Mouse (Mus musculus) heart, embryonic 13.5 days (tissue): Measurements from ENCODE around the gene Gstp3. TPM values are rescaled to one million over a fixed set of nuclear protein-coding genes. Genes with fewer than 3 reads are reported as not detected.
A peak's percentile ranks its signal among the peaks of the same experiment; 100 is the strongest.

Source experiments
- ATAC-seq: fragments of 200-750 bp; cut with Nextera tagmentation; 2 replicates; pipeline ENCODE4 v1.8.0; 2017; ENCODE audit warnings: moderate TSS enrichment; ENCODE audit not compliant: insufficient number of reproducible peaks, low FRiP score, low TSS enrichment; ENCODE audit errors: extremely low read depth
- H3K27ac ChIP-seq: fragments of 300-500 bp; sonication (generic); replicated peaks from 2 replicates; pipeline ENCODE4 v1.5.1; 2015; ENCODE audit warnings: moderate library complexity, mild to moderate bottlenecking, inconsistent platforms
- H3K27me3 ChIP-seq: fragments of 300-500 bp; sonication (generic); replicated peaks from 2 replicates; pipeline ENCODE4 v1.6.1; 2015; ENCODE audit warnings: mild to moderate bottlenecking, inconsistent platforms
- H3K36me3 ChIP-seq: fragments of 300-500 bp; sonication (generic); 2 replicates; pipeline ENCODE4 v1.6.1; 2015; ENCODE audit warnings: mild to moderate bottlenecking, inconsistent platforms
- H3K4me1 ChIP-seq: fragments of 300-500 bp; sonication (generic); 2 replicates; pipeline ENCODE4 v1.6.1; 2015; ENCODE audit warnings: inconsistent platforms
- H3K4me2 ChIP-seq: fragments of 300-500 bp; sonication (generic); 2 replicates; pipeline ENCODE4 v1.6.1; 2015; ENCODE audit warnings: inconsistent platforms, mild to moderate bottlenecking, moderate library complexity
- H3K4me3 ChIP-seq: fragments of 300-500 bp; sonication (generic); 2 replicates; pipeline ENCODE4 v1.5.1; 2015; ENCODE audit warnings: moderate library complexity, mild to moderate bottlenecking, inconsistent platforms
- H3K9ac ChIP-seq: fragments of 300-500 bp; sonication (generic); 2 replicates; pipeline ENCODE4 v1.6.1; 2015; ENCODE audit warnings: inconsistent platforms, mild to moderate bottlenecking, moderate library complexity
- H3K9me3 ChIP-seq: fragments of 300-500 bp; sonication (generic); 2 replicates; pipeline ENCODE4 v1.6.1; 2016; ENCODE audit warnings: inconsistent platforms
- WGBS: fragments of 180-500 bp; shearing (Covaris S2); methylation state at CpG from one replicate; pipeline ENCODE4 v1.1.7; 2015; ENCODE audit warnings: mixed read lengths; 5-methylcytosine and 5-hydroxymethylcytosine counted together
- polyA plus RNA-seq: library from polyadenylated mRNA; unstranded; fragments of >200 nt; fragmentation: Nextera tagmentation; extraction: Ambion mirVana; gene quantifications from 2 replicates; pipeline ENCODE4 v1.2.1, GENCODE M21; 2015

The Gstp3 gene
- polyA plus RNA-seq, 1 experiment from 2014 or later, result 0.29 TPM

GRCm38 (mm10) chr19:4099056-4099455 is 39.7 kb upstream of the Gstp3 start:
- Histone ChIP-seq H3K4me1 (peaks cover 49% of the 10 kb centered on the region), H3K9ac (peak overlapping the region; percentile 83), H3K4me2 (peak overlapping the region; percentile 89), H3K36me3 (peaks cover 10% of the 10 kb centered on the region; the same call in 1 of the 2 replicates), H3K27ac (peak overlapping the region; percentile 43; the same call in 1 of the 2 replicates), H3K9me3 (no peaks in the 10 kb centered on the region), H3K27me3 (peaks cover 38% of the 10 kb centered on the region), H3K4me3 (peak overlapping the region; percentile 64)
- WGBS, result 4% methylated on average over 9 of the region's 9 CpGs
- ATAC-seq, result no peak

GRCm38 (mm10) chr19:4098426-4098825 is 39.1 kb upstream of the Gstp3 start:
- no peak overlapping the region for H3K27ac ChIP-seq
- H3K4me2 ChIP-seq, result peak overlapping the region; percentile 80
- 89% methylated on average over 13 of the region's 13 CpGs for WGBS
- H3K4me1 ChIP-seq, result peaks cover 49% of the 10 kb centered on the region
- no peak for ATAC-seq
- no peak overlapping the region for H3K4me3 ChIP-seq
- no peaks in the 10 kb centered on the region for H3K9me3 ChIP-seq
- H3K36me3 ChIP-seq, result peaks cover 9% of the 10 kb centered on the region; the same call in 1 of the 2 replicates
- peaks cover 34% of the 10 kb centered on the region for H3K27me3 ChIP-seq
- H3K9ac ChIP-seq, result no peak overlapping the region

GRCm38 (mm10) chr19:4097441-4097825 is 38.1 kb upstream of the Gstp3 start:
- H3K4me3 ChIP-seq, result peak overlapping the region; percentile 76
- peak overlapping the region; percentile 79 for H3K9ac ChIP-seq
- no peaks in the 10 kb centered on the region for H3K9me3 ChIP-seq
- H3K4me2 ChIP-seq, result peak overlapping the region; percentile 80
- peaks cover 49% of the 10 kb centered on the region for H3K4me1 ChIP-seq
- H3K36me3 ChIP-seq, result 0 out of 2 replicates have a peak, but pooled peaks cover 3% of the 10 kb centered on the region
- peak; percentile 48 for ATAC-seq
- 2% methylated on average over 21 of the region's 21 CpGs for WGBS
- peaks cover 30% of the 10 kb centered on the region for H3K27me3 ChIP-seq
- peak overlapping the region; percentile 76 for H3K27ac ChIP-seq

GRCm38 (mm10) chr19:4096642-4097440 is 37.5 kb upstream of the Gstp3 start, which contains the start of gene Cdk2ap2:
Gene Cdk2ap2, plus strand, starts transcription at chr19:4097182.
- peak within 1 kb of the TSS; percentile 82 for H3K9ac ChIP-seq
- peaks cover 24% of the 10 kb centered on the region for H3K27me3 ChIP-seq
- peak within 1 kb of the TSS; percentile 87 for H3K27ac ChIP-seq
- no peaks in the 10 kb centered on the region for H3K36me3 ChIP-seq
- no peaks in the 10 kb centered on the region for H3K9me3 ChIP-seq
- H3K4me2 ChIP-seq, result peak within 1 kb of the TSS; percentile 80
- H3K4me1 ChIP-seq, result peaks cover 49% of the 10 kb centered on the region
- H3K4me3 ChIP-seq, result peak within 1 kb of the TSS; percentile 76
- WGBS, result under 1% methylated on average over 65 of the region's 65 CpGs
- ATAC-seq, result peak; percentile 89

GRCm38 (mm10) chr19:4095802-4096201 is 36.4 kb upstream of the Gstp3 start:
- peaks cover 13% of the 10 kb centered on the region for H3K27me3 ChIP-seq
- 0 out of 2 replicates have a peak overlapping the region, but pooled peaks have one; percentile 76 for H3K4me3 ChIP-seq
- no peak overlapping the region for H3K27ac ChIP-seq
- H3K36me3 ChIP-seq, result no peaks in the 10 kb centered on the region
- WGBS, result 60% methylated on average over 3 of the region's 3 CpGs
- no peaks in the 10 kb centered on the region for H3K9me3 ChIP-seq
- ATAC-seq, result no peak
- H3K4me1 ChIP-seq, result peaks cover 44% of the 10 kb centered on the region
- no peak overlapping the region for H3K9ac ChIP-seq
- peak overlapping the region; percentile 80; the same call in 1 of the 2 replicates for H3K4me2 ChIP-seq

- H3K4me2 ChIP-seq, result no peak overlapping the region
- 70% methylated on average over 5 of the region's 5 CpGs for WGBS
- peaks cover 6% of the 10 kb centered on the region; the same call in 1 of the 2 replicates for H3K27me3 ChIP-seq
- no peak overlapping the region for H3K9ac ChIP-seq
- no peak overlapping the region for H3K27ac ChIP-seq
- ATAC-seq, result no peak
- no peak overlapping the region for H3K4me3 ChIP-seq
- H3K9me3 ChIP-seq, result no peaks in the 10 kb centered on the region
- H3K36me3 ChIP-seq, result no peaks in the 10 kb centered on the region
- peaks cover 34% of the 10 kb centered on the region for H3K4me1 ChIP-seq
Measured at GRCm38 (mm10) chr19:4094774-4095303, 35.5 kb upstream of the Gstp3 start.

GRCm38 (mm10) chr19:4094348-4094747 is 35.0 kb upstream of the Gstp3 start:
- Histone ChIP-seq H3K9me3 (no peaks in the 10 kb centered on the region), H3K4me2 (no peak overlapping the region), H3K27me3 (peaks cover 10% of the 10 kb centered on the region), H3K27ac (no peak overlapping the region), H3K9ac (no peak overlapping the region), H3K36me3 (no peaks in the 10 kb centered on the region), H3K4me3 (no peak overlapping the region), H3K4me1 (peaks cover 29% of the 10 kb centered on the region)
- 78% methylated on average over 3 of the region's 3 CpGs for WGBS
- no peak for ATAC-seq

- H3K9ac ChIP-seq, result no peak overlapping the region
- no peaks in the 10 kb centered on the region for H3K9me3 ChIP-seq
- peaks cover 16% of the 10 kb centered on the region for H3K27me3 ChIP-seq
- H3K36me3 ChIP-seq, result no peaks in the 10 kb centered on the region
- H3K4me3 ChIP-seq, result no peak overlapping the region
- no peak overlapping the region for H3K27ac ChIP-seq
- WGBS, result 66% methylated on average over 7 of the region's 7 CpGs
- H3K4me2 ChIP-seq, result no peak overlapping the region
- H3K4me1 ChIP-seq, result peaks cover 24% of the 10 kb centered on the region
- no peak for ATAC-seq
Measured at GRCm38 (mm10) chr19:4093772-4094171, 34.4 kb upstream of the Gstp3 start.

GRCm38 (mm10) chr19:4092750-4093149 is 33.4 kb upstream of the Gstp3 start:
- H3K4me1 ChIP-seq, result peaks cover 16% of the 10 kb centered on the region
- no peak for ATAC-seq
- no peak overlapping the region for H3K27ac ChIP-seq
- no peaks in the 10 kb centered on the region for H3K9me3 ChIP-seq
- H3K9ac ChIP-seq, result no peak overlapping the region
- H3K27me3 ChIP-seq, result peaks cover 23% of the 10 kb centered on the region
- no peak overlapping the region for H3K4me3 ChIP-seq
- no peak overlapping the region for H3K4me2 ChIP-seq
- H3K36me3 ChIP-seq, result no peaks in the 10 kb centered on the region
- 79% methylated on average over 3 of the region's 3 CpGs for WGBS

GRCm38 (mm10) chr19:4091383-4091782 is 32.0 kb upstream of the Gstp3 start:
- H3K9ac ChIP-seq, result no peak overlapping the region
- peaks cover 15% of the 10 kb centered on the region for H3K4me1 ChIP-seq
- no peak overlapping the region for H3K4me2 ChIP-seq
- no peaks in the 10 kb centered on the region for H3K36me3 ChIP-seq
- no peaks in the 10 kb centered on the region for H3K9me3 ChIP-seq
- no peak overlapping the region for H3K4me3 ChIP-seq
- no peak for ATAC-seq
- H3K27me3 ChIP-seq, result peaks cover 23% of the 10 kb centered on the region
- WGBS, result 47% methylated on average over 2 of the region's 2 CpGs
- H3K27ac ChIP-seq, result no peak overlapping the region

GRCm38 (mm10) chr19:4090446-4090845 is 31.1 kb upstream of the Gstp3 start:
- 72% methylated on average over 3 of the region's 3 CpGs for WGBS
- Histone ChIP-seq H3K27me3 (peaks cover 31% of the 10 kb centered on the region), H3K9me3 (no peaks in the 10 kb centered on the region), H3K4me1 (peaks cover 10% of the 10 kb centered on the region), H3K4me2 (no peak overlapping the region), H3K4me3 (no peak overlapping the region), H3K36me3 (no peaks in the 10 kb centered on the region), H3K27ac (no peak overlapping the region), H3K9ac (no peak overlapping the region)
- ATAC-seq, result no peak
